Mouse (Mus musculus) telencephalon, adult 2 months (tissue): ENCODE results near the gene Csnk1g1.

Experiments
- DNase-seq: peaks from one replicate; pipeline ENCODE4 v3.0.0-alpha.2; 2011; ENCODE audit warnings: low read depth, low spot score

Gene Csnk1g1

DNA sequence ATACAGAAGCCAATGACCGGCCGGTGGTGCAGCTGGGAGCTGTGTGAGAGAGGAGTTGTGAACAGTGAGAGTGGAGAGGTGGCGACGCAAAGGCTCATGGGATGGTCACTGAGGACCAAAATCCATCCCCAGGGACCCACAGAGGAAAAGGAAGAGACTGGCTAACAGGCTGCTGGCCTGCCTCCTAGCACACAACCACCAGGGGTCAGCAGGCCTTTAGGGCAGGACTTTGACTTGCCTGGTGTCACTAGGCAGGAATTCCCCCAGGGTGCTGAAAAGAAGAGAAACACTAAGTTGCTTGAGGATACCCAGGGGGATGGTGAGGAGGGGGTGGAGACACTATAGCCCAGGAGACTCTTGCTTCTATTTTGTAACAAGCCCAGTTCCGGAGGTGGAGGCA, 158.8 kb downstream of the Csnk1g1 start:
- DNase-seq, result no peak

DNA sequence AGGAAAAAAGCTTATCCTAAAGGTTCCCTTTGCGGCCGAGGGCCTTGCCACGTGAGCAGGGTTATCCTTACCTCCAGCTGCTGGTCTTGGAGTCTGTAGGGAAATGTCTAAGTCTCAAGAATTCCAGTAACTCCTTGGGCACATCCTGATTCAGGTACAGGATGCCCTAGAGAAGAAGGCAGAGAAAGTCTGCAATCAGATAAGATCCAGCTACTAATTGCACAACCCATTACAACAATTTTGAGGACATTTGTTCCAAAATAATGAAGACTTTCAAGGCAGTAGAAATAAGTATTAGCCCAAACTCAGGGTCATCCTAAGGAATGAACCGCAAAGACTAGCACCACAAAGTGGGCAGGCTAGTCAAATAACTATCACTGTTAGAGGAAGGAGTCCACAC, 159.3 kb downstream of the Csnk1g1 start:
- DNase-seq, result no peak

DNA sequence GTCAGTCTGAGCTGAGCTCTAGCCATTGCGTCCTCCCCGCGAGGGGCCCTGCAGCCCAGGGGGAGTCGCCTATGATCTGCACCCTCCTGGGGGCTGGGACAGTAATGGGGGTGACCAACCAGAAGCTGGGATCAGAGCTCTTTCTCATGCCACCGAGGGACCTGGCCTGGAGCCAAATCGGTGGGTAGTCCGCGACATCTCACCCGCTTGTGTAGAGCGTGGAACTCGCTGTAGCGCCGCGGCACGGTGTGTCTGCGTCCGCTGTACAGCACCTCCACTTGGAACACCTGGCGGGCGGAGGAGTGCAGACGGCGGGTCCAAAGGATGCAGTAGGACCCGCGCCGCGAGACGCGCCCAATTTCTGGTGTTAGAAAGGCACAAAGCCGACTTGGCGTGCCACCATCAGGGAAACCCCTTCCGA, 160.3 kb downstream of the Csnk1g1 start:
- DNase-seq, result no peak

DNA sequence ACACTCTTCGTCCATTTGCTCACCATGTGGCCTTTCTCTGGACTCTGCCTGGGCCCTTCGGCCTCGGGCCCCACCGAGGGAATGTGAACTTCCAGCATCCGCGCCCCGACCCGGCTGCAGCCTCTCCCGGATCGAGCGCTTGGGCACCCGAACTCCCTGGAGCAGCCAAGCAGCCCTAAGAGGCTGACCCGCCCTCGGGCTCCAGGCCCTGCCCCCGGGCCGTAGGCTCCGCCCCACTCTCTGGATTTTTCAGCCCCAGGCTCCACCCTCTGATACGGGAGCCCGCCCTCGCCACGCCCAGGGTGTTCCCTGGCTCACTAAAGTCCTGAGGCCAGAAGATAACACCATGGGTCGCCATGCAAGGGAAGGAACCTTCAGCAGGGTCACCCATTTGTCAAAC, 160.9 kb downstream of the Csnk1g1 start, which contains the start of gene Snx22:
Snx22 (minus strand) TSS at position 137 of the 400 bp plus-strand sequence.
- DNase-seq, result no peak

DNA sequence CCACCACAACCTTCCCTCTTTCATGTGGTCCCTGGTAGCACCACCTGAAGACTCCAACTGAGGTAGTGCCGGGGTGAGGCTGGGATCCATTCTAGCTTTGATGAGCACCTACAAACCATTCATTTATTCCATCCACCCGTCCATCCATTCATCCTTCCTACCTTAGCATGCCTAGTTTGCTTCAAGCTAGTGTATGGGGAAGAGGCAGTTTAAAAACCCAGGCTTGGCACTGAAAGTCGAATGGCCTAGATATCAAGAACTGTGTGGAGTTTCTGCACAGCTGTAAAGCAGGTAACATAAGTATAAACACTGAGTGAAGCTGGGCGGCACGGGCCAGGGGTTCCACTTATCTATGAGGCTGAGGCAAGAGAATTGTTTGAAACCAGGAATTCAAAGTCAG, 161.4 kb downstream of the Csnk1g1 start:
- no peak for DNase-seq

DNA sequence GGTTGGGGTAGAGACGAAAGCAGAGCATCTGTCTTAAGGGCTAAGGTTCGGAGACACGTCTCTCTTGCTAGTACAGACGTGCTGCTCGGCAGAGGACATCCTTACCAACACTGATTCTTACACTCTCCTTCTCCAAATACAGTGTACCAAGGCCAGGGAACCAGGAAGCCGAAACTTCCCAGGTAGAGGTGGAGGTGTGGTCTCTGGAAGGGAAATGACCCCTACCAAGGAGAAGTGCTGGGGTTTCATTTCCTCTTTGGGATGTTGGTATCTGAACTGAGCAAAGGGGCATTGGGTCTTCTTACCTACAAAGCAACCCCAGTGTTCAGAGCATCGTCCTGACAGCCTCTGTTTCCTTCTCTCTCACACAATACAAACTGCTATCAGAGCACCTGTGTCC, 164.0 kb downstream of the Csnk1g1 start:
- no peak for DNase-seq

DNA sequence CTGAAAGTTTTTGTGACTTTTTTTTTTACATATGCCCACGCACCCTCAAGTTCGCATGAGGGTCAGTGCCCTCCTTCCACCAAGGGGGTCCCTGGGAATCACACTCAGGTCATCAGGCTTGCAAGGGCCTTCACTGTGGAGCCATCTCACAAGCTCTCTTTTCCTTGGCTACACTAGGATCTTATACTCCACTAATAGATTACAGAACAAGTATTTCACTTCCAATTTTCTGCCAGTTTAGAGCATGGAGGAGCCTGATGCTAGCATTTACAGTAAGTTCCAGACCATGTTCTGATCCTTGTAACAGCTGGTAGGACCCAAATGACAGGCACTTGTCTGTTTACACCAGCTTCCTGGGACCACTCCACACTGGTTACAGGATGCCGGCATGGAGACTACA, 169.3 kb downstream of the Csnk1g1 start:
- no peak for DNase-seq

DNA sequence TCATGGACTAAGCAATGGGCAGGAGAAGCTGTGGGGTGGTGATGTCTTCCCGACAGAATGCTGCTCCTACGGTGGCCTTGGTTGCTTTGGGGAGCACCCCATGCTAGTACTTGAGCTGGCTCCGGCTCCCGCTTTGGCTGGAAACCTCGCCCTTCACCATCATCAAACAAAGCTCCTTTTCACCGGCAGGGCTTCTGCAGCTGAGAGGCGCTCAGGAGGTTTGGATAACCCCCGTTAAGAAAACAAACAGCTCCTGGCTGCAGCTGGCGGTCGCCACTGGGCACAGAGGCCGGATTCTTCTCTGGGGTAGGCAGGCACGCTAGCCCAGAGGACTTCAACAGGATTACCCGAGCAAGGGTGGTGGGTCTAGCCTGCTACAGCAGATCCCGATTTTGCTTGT, 169.8 kb downstream of the Csnk1g1 start:
- no peak for DNase-seq

DNA sequence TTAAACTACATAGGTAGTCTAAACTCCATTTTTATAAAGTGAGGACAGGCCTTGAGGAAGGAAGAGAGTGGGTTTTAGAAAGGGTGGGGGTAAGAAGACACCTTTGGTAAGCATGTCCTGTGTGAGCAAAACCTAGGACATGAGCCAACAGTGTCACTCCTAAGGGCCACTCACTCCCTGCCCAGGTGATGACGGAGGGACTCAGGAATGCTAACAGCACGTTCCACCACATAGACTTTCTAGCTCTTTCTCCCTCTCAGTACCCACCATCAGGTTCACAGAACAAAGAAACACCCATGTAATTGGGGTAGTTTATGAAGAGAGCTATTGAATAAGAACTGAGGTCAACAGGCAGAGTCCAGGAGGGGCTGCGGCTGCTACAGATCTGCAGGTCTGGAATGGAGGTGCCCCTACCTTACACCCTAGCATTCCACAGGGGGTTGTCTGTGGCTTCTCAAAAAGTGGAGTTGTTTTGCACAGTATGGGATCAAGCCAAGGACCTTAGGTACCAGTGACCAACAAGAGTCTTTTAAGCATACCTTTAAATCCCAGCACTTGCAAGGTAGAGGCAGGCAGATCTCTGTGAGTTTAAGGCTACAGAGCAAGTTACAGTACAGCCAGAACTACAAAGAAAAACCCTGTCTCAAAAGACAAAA, 172.2 kb downstream of the Csnk1g1 start:
- DNase-seq, result no peak

DNA sequence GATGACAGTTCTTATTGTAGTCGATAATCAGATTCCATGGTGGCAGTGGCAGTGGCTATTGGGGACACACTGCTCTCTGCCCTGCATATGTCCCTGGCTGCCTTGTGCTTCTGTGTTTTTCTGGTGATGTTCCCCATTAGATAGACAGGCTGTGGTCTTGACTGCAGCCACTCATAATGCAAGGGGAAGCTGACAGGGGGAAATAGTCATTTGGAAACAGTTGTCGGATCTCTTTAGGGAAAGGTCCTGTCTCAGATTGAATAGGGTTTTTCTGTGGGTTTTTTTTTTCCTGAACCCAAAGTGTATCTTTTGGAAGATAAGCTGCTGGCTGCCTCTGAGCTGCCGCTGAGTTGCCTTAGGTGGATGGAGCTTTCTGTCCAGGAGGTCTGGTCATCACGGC, 173.3 kb downstream of the Csnk1g1 start:
- no peak for DNase-seq

DNA sequence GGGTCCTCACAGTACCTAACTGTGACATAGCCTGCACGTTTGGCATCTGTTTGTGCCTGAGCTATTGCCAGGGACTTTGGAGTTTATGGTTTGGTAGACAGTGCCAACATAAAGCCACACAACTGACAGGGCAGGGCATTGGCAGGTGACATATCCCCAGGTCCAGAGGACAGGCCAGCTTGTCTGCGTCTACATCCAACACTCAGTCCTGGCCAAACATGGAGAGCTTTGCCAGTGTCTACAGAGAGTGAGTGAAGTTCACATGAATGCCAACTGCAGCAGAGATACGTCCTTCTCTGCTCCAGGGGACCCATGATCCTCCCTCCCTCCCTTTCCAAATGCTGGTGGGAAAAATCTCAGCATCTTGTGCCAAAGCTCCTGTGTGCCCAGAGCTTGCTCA, 175.4 kb downstream of the Csnk1g1 start:
- no peak for DNase-seq

DNA sequence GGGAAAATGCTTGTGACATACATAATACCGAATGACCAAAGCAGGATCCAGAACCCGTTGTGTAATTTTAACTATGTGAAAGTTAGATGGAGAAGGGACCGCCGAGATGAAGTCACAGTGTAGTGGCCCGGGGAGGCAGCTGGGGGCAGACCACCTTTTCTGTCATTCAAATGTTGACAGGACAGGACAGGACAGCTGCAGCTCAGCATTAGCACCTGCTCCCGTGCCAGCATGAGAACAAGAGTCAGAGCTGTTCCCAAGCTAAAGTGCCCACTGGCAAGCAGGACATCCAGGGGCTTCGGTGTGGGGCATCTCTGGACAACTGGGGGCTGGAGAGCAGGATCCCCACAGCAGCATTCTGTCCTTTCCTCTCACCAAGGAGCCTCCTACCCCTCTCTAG, 178.3 kb downstream of the Csnk1g1 start:
- DNase-seq, result no peak

DNA sequence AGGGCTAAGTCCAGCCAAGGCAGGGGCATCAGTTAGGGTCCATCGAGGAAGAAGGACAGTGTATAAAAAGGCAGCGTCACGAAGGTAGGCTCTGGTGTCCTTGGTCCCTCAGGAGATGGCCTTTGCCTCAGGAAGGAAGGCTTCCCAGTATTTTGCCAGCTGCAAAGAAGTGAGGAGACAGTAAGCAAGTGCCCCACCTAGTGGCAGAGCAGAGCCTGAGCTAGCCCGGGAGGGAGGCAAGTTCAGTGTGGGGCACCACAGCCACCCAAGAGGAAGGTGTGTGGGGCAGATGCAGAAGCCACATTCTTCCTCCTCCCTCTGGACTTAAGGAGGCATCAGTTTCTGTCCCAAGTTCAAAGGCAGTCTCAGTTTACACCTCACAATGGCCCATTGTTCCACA, 179.7 kb downstream of the Csnk1g1 start:
- DNase-seq, result no peak

DNA sequence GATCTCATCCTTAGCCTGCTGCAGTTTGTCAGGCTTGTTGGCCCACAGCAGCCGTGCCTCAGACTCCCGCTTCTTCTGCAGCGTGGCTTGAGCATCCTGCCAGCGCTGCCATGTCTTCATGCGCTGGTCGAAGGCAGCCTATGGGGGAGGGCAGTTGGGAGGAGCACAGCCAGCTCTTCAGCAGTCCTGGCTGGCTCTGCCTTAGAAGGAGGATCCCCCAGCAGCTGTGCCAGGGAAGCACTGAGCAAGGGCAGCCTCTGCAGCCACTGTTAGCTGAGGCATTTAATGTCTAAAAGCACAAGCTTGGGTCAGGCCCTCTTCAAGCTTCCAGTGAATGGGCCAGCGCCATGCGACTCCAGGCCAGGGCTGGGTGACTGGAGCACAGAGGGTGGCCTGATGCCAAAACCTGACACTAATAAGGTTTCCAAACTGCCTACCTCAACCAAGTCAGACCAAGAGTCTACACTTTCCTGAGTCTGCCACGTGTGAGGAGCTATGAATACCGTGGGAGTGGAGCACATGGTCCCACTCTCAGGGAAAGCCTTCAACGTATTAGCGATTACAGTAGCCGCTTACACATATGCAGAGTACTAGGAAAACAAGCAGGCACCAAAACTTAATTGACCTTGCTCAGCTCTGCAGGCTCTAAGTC, 182.0 kb downstream of the Csnk1g1 start:
- DNase-seq, result no peak

DNA sequence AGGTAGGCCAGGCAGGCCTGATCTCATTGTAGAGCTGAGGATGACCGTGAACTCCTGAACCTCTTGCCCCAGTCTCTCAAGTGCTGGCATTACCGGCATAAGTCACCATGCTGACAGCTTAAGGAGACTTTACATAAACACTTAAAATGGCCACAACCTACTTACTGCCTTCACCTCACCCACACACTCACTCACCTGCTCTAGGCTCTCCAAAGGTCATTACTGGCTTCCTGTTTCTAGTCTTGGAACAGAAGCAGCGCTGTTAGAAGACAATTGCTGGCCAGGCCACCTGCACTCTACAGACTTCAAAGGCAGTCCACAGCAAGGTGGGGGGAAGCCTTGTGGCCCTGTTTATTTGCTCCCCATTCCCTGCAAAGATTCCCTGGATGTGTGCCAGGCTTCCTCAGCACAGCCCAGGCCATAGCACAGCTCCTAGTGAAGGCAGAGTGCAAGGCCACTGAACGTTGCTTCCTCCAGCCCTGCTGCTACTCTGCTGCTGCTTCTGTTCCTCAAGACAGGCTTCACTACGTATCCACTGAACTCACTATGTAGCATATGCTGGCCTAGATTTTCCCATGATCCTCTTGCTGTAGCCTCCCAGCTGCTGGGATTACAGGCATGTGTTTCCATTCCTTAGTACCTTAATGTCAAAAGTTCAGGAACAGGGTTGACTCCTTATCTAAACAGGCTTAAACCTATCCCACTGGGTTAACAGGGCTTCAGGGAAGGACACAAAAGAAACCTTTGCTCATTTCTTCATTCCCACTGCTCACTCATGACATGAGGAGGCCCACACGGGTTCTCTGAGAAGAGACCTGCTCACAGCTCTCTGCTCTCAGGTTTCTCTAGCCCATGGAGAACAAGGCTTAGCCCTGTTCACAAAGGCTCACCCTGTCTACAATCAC, 182.9 kb downstream of the Csnk1g1 start:
- no peak for DNase-seq

DNA sequence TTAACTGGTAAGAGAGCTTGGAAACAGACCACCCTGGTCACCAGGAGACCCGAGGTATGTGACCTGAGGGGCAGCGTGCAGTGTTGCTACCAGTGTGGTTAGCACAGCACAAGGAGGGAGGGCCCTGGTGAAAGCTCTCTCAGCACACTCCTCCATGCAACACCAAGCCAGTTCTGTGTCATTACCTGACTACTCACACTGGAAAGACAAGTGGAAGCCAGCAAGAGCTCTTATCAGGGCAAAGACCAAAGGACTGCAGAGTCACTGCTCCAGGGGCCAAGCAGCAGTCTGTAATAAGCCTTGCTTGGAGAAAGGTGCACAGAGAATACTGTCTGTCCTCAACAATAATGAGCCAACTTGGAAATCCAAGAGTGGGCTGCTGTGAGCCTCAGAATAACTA, 183.9 kb downstream of the Csnk1g1 start:
- no peak for DNase-seq
